Mouse (Mus musculus) liver, adult 2 months (tissue): ENCODE results near the gene Asf1b.

Experiments
- CTCF ChIP-seq: fragments of 200-500 bp; IDR thresholded peaks from 2 replicates; pipeline ENCODE4 v1.5.1; 2011; ENCODE audit warnings: low read depth, low read length, control low read depth
- POLR2A ChIP-seq: fragments of 200-500 bp; IDR thresholded peaks from 2 replicates; pipeline ENCODE4 v1.6.1; 2011; ENCODE audit warnings: low read length, control low read depth; ENCODE audit not compliant: insufficient read depth; ENCODE audit errors: extremely low read depth

GRCm38 (mm10) chr8:84004533-84005201 is 49.4 kb downstream of the Asf1b start:
- TF ChIP-seq CTCF (no peak), POLR2A (peak; percentile 79)
